Mouse (Mus musculus) heart, embryonic 16.5 days (tissue): ENCODE measurements around the gene Tnfaip2. TPM values are rescaled to one million over a fixed set of nuclear protein-coding genes. Genes with fewer than 3 reads are reported as not detected.

ENCODE experiments used
- ATAC-seq: fragments of 200-750 bp; cut with Nextera tagmentation; replicated peaks from 2 replicates; pipeline ENCODE4 v1.8.0; 2017; ENCODE audit warnings: moderate number of reproducible peaks; ENCODE audit not compliant: insufficient read depth, low FRiP score; ENCODE audit errors: extremely low read depth
- H3K27ac ChIP-seq: fragments of 300-500 bp; sonication (generic); 2 replicates; pipeline ENCODE4 v1.5.1; 2014; ENCODE audit warnings: mild to moderate bottlenecking, low read length, control low read depth, moderate library complexity
- H3K27me3 ChIP-seq: fragments of 300-500 bp; sonication (generic); 2 replicates; pipeline ENCODE4 v1.6.1; 2014; ENCODE audit warnings: low read length, mixed read lengths; ENCODE audit not compliant: control insufficient read depth, insufficient read depth
- H3K36me3 ChIP-seq: fragments of 300-500 bp; sonication (generic); 2 replicates; pipeline ENCODE4 v1.6.1; 2014; ENCODE audit not compliant: control insufficient read depth, insufficient read depth
- H3K4me1 ChIP-seq: fragments of 300-500 bp; sonication (generic); 2 replicates; pipeline ENCODE4 v1.6.1; 2014; ENCODE audit warnings: low read length, mixed read lengths; ENCODE audit not compliant: control insufficient read depth, insufficient read depth
- H3K4me2 ChIP-seq: fragments of 300-500 bp; sonication (generic); 2 replicates; pipeline ENCODE4 v1.6.1; 2014; ENCODE audit warnings: low read depth, mild to moderate bottlenecking, control low read depth, low read length
- H3K4me3 ChIP-seq: fragments of 300-500 bp; sonication (generic); 2 replicates; pipeline ENCODE4 v1.5.1; 2014; ENCODE audit warnings: mild to moderate bottlenecking, control low read depth, low read length
- H3K9ac ChIP-seq: fragments of 300-500 bp; sonication (generic); 2 replicates; pipeline ENCODE4 v1.6.1; 2014; ENCODE audit warnings: low read length, control low read depth
- H3K9me3 ChIP-seq: fragments of 300-500 bp; sonication (generic); replicated peaks from 2 replicates; pipeline ENCODE4 v1.6.1; 2016; ENCODE audit warnings: low read length; ENCODE audit not compliant: control insufficient read depth
- WGBS: fragments of 180-500 bp; shearing (Covaris S2); extraction: QIAGEN DNeasy Blood & Tissue Kit; methylation state at CpG from one replicate; pipeline ENCODE4 v1.1.7; 2014; 5-methylcytosine and 5-hydroxymethylcytosine counted together
- polyA plus RNA-seq: library from polyadenylated mRNA; unstranded; fragments of >200 nt; fragmentation: Nextera tagmentation; extraction: Ambion mirVana; gene quantifications from 2 replicates; pipeline ENCODE4 v1.2.1, GENCODE M21; 2015

The Tnfaip2 gene
- polyA plus RNA-seq, 1 experiment from 2014 or later: 3.2 TPM

DNA sequence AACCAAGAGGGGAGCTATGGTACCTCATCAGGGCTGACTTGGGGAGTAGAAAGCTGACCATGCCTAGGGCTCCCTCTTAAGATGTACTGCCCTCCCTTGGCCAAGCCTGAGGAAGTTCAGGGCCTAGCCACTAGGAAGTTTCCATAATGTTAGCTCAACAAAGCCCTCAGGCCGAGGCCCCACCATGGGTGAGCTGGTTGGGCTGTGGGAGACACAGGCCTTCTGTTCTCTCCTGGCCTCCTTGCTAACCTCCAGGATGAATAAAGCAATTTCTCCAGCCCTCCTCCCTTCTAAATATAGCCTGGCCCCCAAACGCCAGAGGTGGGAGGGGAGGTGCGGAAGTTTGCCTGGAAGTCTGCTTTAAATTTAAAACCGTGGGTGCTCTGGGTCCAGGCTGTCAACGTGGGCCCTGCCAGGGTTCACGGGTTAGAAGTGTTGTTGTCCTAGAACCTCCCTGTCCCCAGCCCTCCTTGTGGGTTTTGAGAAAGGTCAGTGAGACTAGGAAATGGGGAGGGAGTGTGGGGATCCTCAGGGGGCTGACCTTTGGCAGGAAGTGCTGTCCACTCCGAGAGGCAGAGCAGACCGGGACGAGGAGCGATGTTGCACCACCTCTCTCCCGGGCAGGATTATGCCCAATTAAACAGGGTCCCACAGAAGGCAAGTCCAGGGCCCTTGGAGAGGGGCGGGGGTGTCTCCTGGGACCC, 29.5 kb upstream of the Tnfaip2 start:
- ATAC-seq: peak; percentile 11
- peak overlapping the region; percentile 80 for H3K4me2 ChIP-seq
- H3K36me3 ChIP-seq: no peaks in the 10 kb centered on the region
- H3K27ac ChIP-seq: peak overlapping the region; percentile 90
- WGBS: 11% methylated on average over 12 of the region's 12 CpGs
- peak overlapping the region; percentile 76 for H3K9ac ChIP-seq
- no peaks in the 10 kb centered on the region for H3K9me3 ChIP-seq
- peak overlapping the region; percentile 51 for H3K4me3 ChIP-seq
- peaks cover 33% of the 10 kb centered on the region for H3K4me1 ChIP-seq
- peaks cover 8% of the 10 kb centered on the region for H3K27me3 ChIP-seq

DNA sequence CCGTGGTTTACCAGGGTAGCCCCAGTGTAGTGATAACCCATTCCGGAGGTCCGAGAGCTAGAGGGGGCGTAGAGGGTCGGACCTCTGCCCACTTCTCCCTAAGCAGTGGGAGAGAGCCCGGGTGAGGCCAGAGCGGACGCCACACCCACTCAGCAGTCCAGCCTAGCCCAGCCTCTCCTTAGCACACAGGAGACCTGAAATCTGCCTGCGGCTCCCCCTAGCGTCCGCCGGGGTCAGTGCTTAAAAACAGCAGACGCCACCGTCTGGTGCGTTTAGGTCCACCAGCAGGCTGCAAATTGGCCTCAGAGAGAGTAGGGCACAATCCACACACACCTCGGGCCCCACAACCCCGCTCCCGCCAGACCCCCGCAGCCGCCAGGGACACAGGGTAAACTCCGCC, 29.0 kb upstream of the Tnfaip2 start:
- Histone ChIP-seq H3K9ac (peak overlapping the region; percentile 76), H3K36me3 (no peaks in the 10 kb centered on the region), H3K9me3 (no peaks in the 10 kb centered on the region), H3K27ac (peak overlapping the region; percentile 90), H3K4me2 (peak overlapping the region; percentile 80), H3K4me1 (peaks cover 33% of the 10 kb centered on the region), H3K27me3 (peaks cover 3% of the 10 kb centered on the region; the same call in 1 of the 2 replicates), H3K4me3 (peak overlapping the region; percentile 51)
- peak; percentile 81 for ATAC-seq
- 2% methylated on average over 21 of the region's 21 CpGs for WGBS

DNA sequence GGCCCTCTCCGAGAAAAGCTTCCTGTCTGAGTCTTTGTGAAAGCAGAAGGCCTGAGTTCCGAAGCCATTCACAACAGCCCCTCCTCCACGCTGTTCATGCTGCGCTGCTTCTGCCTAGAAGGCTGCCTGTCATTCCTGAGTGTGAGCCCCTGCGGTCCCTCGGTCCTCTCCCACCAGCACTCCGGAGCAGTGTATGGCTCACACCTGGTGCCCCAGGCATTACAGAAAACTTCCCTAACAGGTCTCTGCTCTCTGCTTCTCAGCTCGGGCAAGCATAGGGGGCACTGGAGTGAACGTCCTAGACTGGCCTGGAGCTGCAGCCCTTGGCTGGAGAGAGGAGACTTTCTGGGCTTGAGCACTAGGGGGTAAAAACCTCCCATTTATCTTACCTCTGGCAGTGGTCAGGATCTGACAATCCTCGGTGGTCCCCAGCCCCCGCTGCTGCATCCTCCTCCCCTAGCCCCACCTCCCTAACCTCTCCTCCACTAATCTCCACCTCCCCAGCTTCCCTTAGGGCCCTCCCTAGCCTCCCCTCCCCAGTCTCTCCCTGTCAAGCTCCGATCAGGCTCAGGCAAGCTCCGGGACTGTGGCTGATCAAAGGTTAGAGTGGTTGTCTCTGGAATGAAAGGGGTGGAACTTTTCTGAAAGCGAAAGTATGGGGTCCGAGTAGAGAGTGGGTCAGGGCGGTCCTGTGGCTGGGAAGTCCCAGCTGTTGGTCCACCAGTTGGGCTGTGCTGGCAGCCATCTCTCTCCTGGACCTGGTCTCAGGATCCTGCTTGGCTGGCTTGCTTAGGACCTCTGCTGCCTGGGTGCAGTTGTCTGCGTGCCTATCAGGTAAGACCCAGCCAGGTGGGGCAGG, 25.1 kb upstream of the Tnfaip2 start, which contains the start of gene Exoc3l4:
TSS of gene Exoc3l4 (plus strand) at position 97 of the 859 bp plus-strand sequence.
- Histone ChIP-seq H3K4me3 (peak within 1 kb of the TSS; percentile 50), H3K4me2 (peak within 1 kb of the TSS; percentile 82), H3K27ac (0 out of 2 replicates have a peak within 1 kb of the TSS, but pooled peaks have one; percentile 35), H3K9ac (peak within 1 kb of the TSS; percentile 64), H3K36me3 (no peaks in the 10 kb centered on the region), H3K9me3 (no peaks in the 10 kb centered on the region), H3K27me3 (peaks cover 3% of the 10 kb centered on the region), H3K4me1 (peaks cover 39% of the 10 kb centered on the region)
- 8% methylated on average over 17 of the region's 17 CpGs for whole genome bisulfite sequencing
- ATAC-seq: peak; percentile 17; the same call in 1 of the 2 replicates

DNA sequence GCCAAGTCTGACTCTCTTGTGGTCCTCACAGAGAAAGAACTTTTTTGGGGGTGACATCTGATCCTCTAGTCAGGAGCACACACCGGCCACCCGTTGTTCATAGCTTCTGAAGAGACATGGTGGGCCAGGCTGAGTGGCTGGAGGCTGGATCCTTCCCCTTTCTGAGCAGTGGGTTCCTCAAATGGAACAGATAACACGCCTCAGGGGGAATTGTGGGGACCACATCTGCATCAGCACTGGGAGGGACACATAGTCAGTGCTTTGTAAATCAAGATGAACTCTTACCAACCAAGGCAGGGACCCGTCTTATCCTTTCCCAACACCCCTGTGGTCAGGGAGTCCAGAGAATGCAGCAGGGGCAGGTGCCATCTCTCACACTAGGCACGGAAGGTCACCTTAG, 22.4 kb upstream of the Tnfaip2 start:
- Histone ChIP-seq H3K4me1 (peaks cover 29% of the 10 kb centered on the region), H3K27me3 (peaks cover 31% of the 10 kb centered on the region), H3K4me3 (no peak overlapping the region), H3K4me2 (no peak overlapping the region), H3K9ac (no peak overlapping the region), H3K27ac (no peak overlapping the region), H3K9me3 (no peaks in the 10 kb centered on the region), H3K36me3 (no peaks in the 10 kb centered on the region)
- ATAC-seq: no peak
- 77% methylated on average over 5 of the region's 5 CpGs for WGBS

DNA sequence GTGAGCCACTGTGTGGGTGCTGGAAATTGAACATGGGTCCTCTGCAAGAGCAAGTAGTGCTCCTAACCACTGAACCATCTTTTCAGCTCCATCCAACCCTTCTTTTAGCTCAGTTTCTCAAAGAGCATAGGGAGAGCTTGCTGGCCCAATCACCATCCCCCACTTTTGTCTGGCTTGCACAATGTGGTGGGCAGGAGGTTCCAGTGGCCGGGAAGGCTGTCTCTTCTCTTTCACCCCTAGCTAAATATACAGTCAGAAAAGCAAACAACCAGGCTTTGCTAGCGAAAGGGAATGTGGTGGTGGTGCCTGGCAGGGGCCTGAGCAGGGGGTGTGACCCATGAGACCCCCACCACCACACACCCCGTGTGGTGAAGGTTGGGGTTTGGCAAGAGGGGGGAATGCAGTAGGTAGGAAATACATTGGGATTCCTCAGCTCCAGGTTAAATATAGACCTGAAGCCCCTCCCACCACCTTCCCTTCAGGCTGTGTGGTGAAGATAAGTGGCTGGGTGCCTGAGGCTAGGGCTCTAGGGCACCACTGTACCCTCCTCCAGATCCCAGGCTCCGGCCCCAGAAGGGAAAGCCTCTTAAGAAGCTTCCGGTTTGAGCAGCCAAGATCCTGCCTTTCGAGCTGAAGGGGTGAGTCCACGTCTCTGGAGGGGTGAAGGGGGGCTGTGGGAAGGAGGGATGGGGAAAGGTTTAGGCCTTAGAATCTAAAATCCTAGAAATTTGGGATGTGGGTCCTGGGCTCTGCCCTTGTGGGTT, 21.1 kb upstream of the Tnfaip2 start:
- Histone ChIP-seq H3K27me3 (peaks cover 41% of the 10 kb centered on the region), H3K9ac (peak overlapping the region; percentile 24; the same call in 1 of the 2 replicates), H3K36me3 (no peaks in the 10 kb centered on the region), H3K27ac (0 out of 2 replicates have a peak overlapping the region, but pooled peaks have one; percentile 34), H3K4me3 (0 out of 2 replicates have a peak overlapping the region, but pooled peaks have one; percentile 7), H3K4me2 (peak overlapping the region; percentile 28; the same call in 1 of the 2 replicates), H3K9me3 (no peaks in the 10 kb centered on the region), H3K4me1 (peaks cover 36% of the 10 kb centered on the region)
- peak; percentile 41; the same call in 1 of the 2 replicates for ATAC-seq
- WGBS: 21% methylated on average over 7 of the region's 7 CpGs

DNA sequence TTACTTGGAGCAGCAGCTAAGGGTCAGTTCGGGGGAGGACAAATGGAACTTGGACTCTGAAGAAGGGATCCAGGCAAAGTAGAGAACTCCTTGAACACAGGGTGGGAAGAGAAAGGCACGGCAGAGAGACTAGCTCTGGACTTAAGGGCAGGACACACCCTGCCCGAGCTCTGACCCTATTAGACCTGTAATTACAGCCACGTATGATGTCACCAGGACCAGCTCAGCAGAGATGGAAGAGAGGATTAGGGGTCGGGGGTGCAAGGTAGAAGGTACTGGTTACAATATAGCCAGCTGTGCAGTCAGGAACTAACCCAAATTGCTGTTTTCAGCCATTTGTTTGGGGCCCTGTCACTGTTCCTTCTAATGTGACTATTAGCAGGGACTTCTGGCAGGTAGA, 19.4 kb upstream of the Tnfaip2 start:
- Histone ChIP-seq H3K27ac (no peak overlapping the region), H3K9me3 (no peaks in the 10 kb centered on the region), H3K4me3 (no peak overlapping the region), H3K9ac (no peak overlapping the region), H3K4me2 (no peak overlapping the region), H3K27me3 (peaks cover 47% of the 10 kb centered on the region), H3K36me3 (no peaks in the 10 kb centered on the region), H3K4me1 (peaks cover 24% of the 10 kb centered on the region)
- 64% methylated on average over 5 of the region's 5 CpGs for WGBS
- ATAC-seq: no peak

DNA sequence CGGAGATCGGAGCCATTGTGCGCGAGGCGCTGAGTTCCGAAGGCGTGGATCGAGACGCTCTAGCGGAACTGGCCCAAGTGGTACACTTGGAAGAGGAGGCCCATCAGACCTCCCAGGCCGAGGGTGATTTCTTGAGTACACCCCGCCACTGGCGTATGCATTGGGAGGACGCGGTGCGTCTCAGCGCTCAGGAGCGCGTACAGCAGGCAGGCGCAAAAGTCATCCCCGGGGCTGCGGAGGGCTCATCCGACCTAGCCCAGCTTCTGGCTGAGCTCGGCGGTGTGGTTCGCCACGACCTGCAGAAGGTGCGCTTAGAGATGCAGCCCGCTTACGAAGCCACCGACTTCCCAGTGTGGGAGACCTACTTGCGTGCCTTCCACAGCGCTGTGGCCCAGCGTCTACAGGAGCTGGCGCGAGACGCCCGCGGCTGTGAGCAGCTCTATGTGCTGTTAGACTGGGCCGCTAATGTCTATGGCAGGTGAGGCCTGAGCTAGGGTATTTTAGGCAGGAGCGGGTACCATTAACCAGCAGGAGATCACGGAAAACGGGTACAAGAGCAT, 18.6 kb upstream of the Tnfaip2 start:
- H3K9me3 ChIP-seq: no peaks in the 10 kb centered on the region
- H3K4me3 ChIP-seq: peak overlapping the region; percentile 35
- H3K27ac ChIP-seq: no peak overlapping the region
- H3K27me3 ChIP-seq: peaks cover 55% of the 10 kb centered on the region
- H3K36me3 ChIP-seq: no peaks in the 10 kb centered on the region
- ATAC-seq: no peak
- H3K9ac ChIP-seq: peak overlapping the region; percentile 22; the same call in 1 of the 2 replicates
- peaks cover 28% of the 10 kb centered on the region for H3K4me1 ChIP-seq
- peak overlapping the region; percentile 53 for H3K4me2 ChIP-seq
- WGBS: 15% methylated on average over 43 of the region's 43 CpGs

DNA sequence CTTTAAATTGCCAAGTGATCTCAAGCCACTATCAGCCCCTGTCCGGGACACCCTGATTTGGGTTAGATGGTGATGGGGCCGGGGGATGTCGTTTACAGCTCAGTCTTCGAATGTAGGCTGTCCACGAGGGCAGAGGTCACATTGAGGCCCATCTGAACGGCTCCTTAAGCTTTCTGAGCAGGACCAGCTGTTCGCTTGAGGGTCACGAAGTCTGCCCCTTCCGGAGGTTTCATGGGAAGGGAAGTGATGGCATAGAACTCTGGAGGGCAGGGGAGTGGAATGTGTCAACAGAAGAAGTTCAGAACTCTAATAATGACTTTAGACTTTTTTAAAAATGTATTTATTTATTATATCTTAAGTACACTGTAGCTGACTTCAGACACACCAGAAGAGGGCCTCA, 17.7 kb upstream of the Tnfaip2 start:
- H3K27ac ChIP-seq: no peak overlapping the region
- H3K27me3 ChIP-seq: peaks cover 60% of the 10 kb centered on the region
- H3K4me1 ChIP-seq: peaks cover 34% of the 10 kb centered on the region
- no peak overlapping the region for H3K4me2 ChIP-seq
- no peak overlapping the region for H3K4me3 ChIP-seq
- 39% methylated on average over 9 of the region's 9 CpGs for WGBS
- no peak for ATAC-seq
- H3K36me3 ChIP-seq: no peaks in the 10 kb centered on the region
- no peak overlapping the region for H3K9ac ChIP-seq
- H3K9me3 ChIP-seq: no peaks in the 10 kb centered on the region
